Mouse (Mus musculus): ENCODE data around the gene Abhd12b. TPM values are rescaled to one million over a fixed set of nuclear protein-coding genes. Genes with fewer than 3 reads are reported as not detected.

The Abhd12b gene
- 0.18 and 0.34 TPM in 2 replicates for polyA plus RNA-seq (2012; rRNA removed)

GRCm38 (mm10) chr12:70153842-70154241, at the start of gene Abhd12b:
Gene Abhd12b, plus strand, starts transcription at chr12:70154142.
- TF ChIP-seq POLR2A (IDR thresholded peaks at IDR 0.05; ENCODE audit: borderline replicate concordance, extremely low read depth, insufficient read depth, insufficient read length, poor library complexity, severe bottlenecking) = no peak
- TF ChIP-seq CTCF (IDR thresholded peaks at IDR 0.05; ENCODE audit: borderline replicate concordance, extremely low read depth, insufficient read depth, insufficient read length) = no peak
- no peak for DNase-seq (ENCODE audit: low read depth)

DNA sequence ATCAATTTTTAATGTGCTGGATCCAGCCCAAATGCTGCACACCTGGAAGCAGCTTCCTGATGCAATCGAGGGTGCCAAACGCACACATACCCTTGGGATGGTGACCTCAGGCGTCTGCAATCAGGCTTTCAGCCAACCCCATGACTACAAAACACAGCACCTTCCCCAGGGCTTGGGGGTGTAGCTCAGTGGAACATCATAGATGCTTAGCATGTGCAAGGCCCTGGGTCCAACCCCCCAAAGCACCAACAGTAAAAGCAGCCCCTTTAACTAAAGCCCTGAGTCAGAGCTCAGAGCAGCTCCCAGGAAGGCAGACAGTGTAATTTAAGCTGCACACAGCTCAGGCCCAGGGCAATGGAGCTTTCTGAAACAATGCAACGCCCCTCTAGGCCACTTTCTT, 49.7 kb upstream of the Abhd12b start:
- DNase-seq (ENCODE audit: low read depth) = peak; percentile 25
- no peak for TF ChIP-seq POLR2A (IDR thresholded peaks at IDR 0.05; ENCODE audit: borderline replicate concordance, extremely low read depth, insufficient read depth, insufficient read length, poor library complexity, severe bottlenecking)
- TF ChIP-seq CTCF (IDR thresholded peaks at IDR 0.05; ENCODE audit: borderline replicate concordance, extremely low read depth, insufficient read depth, insufficient read length) = no peak

DNA sequence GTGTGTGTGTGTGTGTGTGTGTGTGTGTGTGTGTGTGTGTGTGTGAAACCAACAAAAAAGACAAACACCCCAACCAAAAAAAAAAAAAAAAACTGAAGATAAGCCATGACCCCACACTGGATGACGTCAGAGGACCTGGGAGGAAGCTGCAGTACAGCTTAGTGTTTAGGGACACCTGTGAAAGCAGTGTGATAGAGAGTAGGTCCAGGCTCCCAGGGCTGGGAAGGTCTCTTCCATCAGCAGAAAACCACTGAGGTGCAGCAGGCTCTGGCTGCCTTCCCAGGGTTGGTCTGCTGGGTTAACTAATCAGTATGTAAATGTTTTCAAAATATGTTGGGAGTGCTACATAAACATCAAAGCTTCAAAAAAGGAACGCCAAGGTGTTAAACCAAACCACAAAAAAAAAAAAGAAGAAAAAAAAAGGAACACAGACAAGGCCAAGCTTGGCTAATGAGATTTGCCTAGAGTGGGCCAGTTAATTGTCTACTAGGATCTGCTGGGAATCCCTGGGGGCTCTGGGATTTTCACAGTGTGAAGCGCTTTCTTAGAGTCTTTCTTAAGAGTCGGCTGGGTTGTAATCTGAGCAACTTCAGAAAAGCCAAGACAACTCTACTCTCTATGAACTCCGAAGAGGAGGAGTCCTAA, 49.0 kb upstream of the Abhd12b start:
- no peak for TF ChIP-seq CTCF (IDR thresholded peaks at IDR 0.05; ENCODE audit: borderline replicate concordance, extremely low read depth, insufficient read depth, insufficient read length)
- TF ChIP-seq POLR2A (IDR thresholded peaks at IDR 0.05; ENCODE audit: borderline replicate concordance, extremely low read depth, insufficient read depth, insufficient read length, poor library complexity, severe bottlenecking) = no peak
- DNase-seq (ENCODE audit: low read depth) = peak; percentile 81

DNA sequence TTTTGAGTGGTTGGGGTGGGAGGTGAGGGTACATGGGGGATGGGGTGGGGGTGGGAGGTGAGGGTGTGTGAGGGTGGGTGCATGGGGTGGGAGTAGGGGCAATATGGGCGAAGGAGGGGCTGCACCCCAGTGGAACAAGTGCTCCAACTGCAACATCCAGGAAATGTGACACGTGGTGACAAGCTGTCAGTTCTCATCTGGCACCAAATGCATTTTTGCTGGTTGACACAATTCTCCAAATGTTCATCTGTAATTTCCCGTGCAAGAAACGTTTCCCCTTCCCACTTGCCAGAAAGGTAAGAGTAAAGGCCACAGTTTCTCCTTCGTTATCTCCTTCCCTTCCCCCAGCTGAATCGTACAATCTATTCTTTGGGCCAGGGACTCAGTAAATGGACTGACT, 48.1 kb upstream of the Abhd12b start:
- peak; percentile 72 for DNase-seq (ENCODE audit: low read depth)
- TF ChIP-seq CTCF (IDR thresholded peaks at IDR 0.05; ENCODE audit: borderline replicate concordance, extremely low read depth, insufficient read depth, insufficient read length) (no peak), POLR2A (IDR thresholded peaks at IDR 0.05; ENCODE audit: borderline replicate concordance, extremely low read depth, insufficient read depth, insufficient read length, poor library complexity, severe bottlenecking) (no peak)

- TF ChIP-seq CTCF (IDR thresholded peaks at IDR 0.05; ENCODE audit: borderline replicate concordance, extremely low read depth, insufficient read depth, insufficient read length) (no peak), POLR2A (IDR thresholded peaks at IDR 0.05; ENCODE audit: borderline replicate concordance, extremely low read depth, insufficient read depth, insufficient read length, poor library complexity, severe bottlenecking) (no peak)
- DNase-seq (ENCODE audit: low read depth) = peak; percentile 40
Measured at GRCm38 (mm10) chr12:70106508-70106907, 47.4 kb upstream of the Abhd12b start.

- peak; percentile 84 for DNase-seq (ENCODE audit: low read depth)
- no peak for TF ChIP-seq CTCF (IDR thresholded peaks at IDR 0.05; ENCODE audit: borderline replicate concordance, extremely low read depth, insufficient read depth, insufficient read length)
- TF ChIP-seq POLR2A (IDR thresholded peaks at IDR 0.05; ENCODE audit: borderline replicate concordance, extremely low read depth, insufficient read depth, insufficient read length, poor library complexity, severe bottlenecking) = no peak
Measured at GRCm38 (mm10) chr12:70108104-70108503, 45.8 kb upstream of the Abhd12b start.

- peak; percentile 68 for DNase-seq (ENCODE audit: low read depth)
Measured at GRCm38 (mm10) chr12:70109921-70110320, 44.0 kb upstream of the Abhd12b start.

GRCm38 (mm10) chr12:70110375-70111116, 43.4 kb upstream of the Abhd12b start:
- TF ChIP-seq POLR2A (IDR thresholded peaks at IDR 0.05; ENCODE audit: borderline replicate concordance, extremely low read depth, insufficient read depth, insufficient read length, poor library complexity, severe bottlenecking) (no peak), CTCF (IDR thresholded peaks at IDR 0.05; ENCODE audit: borderline replicate concordance, extremely low read depth, insufficient read depth, insufficient read length) (no peak)
- DNase-seq (ENCODE audit: low read depth) = peak; percentile 33

More at GRCm38 (mm10) chr12:70109921-70110320, 44.0 kb upstream of the Abhd12b start:
- TF ChIP-seq POLR2A (IDR thresholded peaks at IDR 0.05; ENCODE audit: borderline replicate concordance, extremely low read depth, insufficient read depth, insufficient read length, poor library complexity, severe bottlenecking) (no peak), CTCF (IDR thresholded peaks at IDR 0.05; ENCODE audit: borderline replicate concordance, extremely low read depth, insufficient read depth, insufficient read length) (no peak)

GRCm38 (mm10) chr12:70111117-70111366, 42.9 kb upstream of the Abhd12b start:
- DNase-seq (ENCODE audit: low read depth) = no peak
- TF ChIP-seq CTCF (IDR thresholded peaks at IDR 0.05; ENCODE audit: borderline replicate concordance, extremely low read depth, insufficient read depth, insufficient read length) = no peak
- TF ChIP-seq POLR2A (IDR thresholded peaks at IDR 0.05; ENCODE audit: borderline replicate concordance, extremely low read depth, insufficient read depth, insufficient read length, poor library complexity, severe bottlenecking) = no peak

- no peak for TF ChIP-seq CTCF (IDR thresholded peaks at IDR 0.05; ENCODE audit: borderline replicate concordance, extremely low read depth, insufficient read depth, insufficient read length)
- TF ChIP-seq POLR2A (IDR thresholded peaks at IDR 0.05; ENCODE audit: borderline replicate concordance, extremely low read depth, insufficient read depth, insufficient read length, poor library complexity, severe bottlenecking) = peak; percentile 50; the same call in 1 of the 2 replicates
- DNase-seq (ENCODE audit: low read depth) = peak; percentile 88
Measured at GRCm38 (mm10) chr12:70111367-70112089, 42.4 kb upstream of the Abhd12b start.

GRCm38 (mm10) chr12:70112090-70112383, 41.9 kb upstream of the Abhd12b start:
- TF ChIP-seq POLR2A (IDR thresholded peaks at IDR 0.05; ENCODE audit: borderline replicate concordance, extremely low read depth, insufficient read depth, insufficient read length, poor library complexity, severe bottlenecking) (no peak), CTCF (IDR thresholded peaks at IDR 0.05; ENCODE audit: borderline replicate concordance, extremely low read depth, insufficient read depth, insufficient read length) (no peak)
- no peak for DNase-seq (ENCODE audit: low read depth)
